Mouse (Mus musculus) cerebellum, adult 2 months (tissue): ENCODE measurements around the gene Tmem116. TPM values are rescaled to one million over a fixed set of nuclear protein-coding genes. Genes with fewer than 3 reads are reported as not detected.

Experiments
- DNase-seq, 2 experiments: peaks; one replicate each; pipeline ENCODE4 v3.0.0; 2021
- H3K27ac ChIP-seq: fragments of 200-500 bp; 2 replicates; pipeline ENCODE4 v1.5.1; 2012; ENCODE audit warnings: low read length, control low read depth, inconsistent platforms; ENCODE audit not compliant: insufficient read depth
- H3K27me3 ChIP-seq: fragments of 200-500 bp; 2 replicates; pipeline ENCODE4 v1.6.1; 2012; ENCODE audit warnings: inconsistent platforms, mild to moderate bottlenecking, low read length, moderate library complexity; ENCODE audit not compliant: control insufficient read depth, insufficient read depth
- H3K4me1 ChIP-seq: fragments of 200-500 bp; 2 replicates; pipeline ENCODE4 v1.6.1; 2011; ENCODE audit warnings: low read length; ENCODE audit not compliant: control insufficient read depth, insufficient read depth
- H3K4me3 ChIP-seq: fragments of 200-500 bp; replicated peaks from 2 replicates; pipeline ENCODE3; 2011; ENCODE audit warnings: mild to moderate bottlenecking, low read depth, low read length, control low read depth; ENCODE audit not compliant: insufficient read depth
- CTCF ChIP-seq: fragments of 200-500 bp; IDR thresholded peaks from 2 replicates; pipeline ENCODE4 v1.5.1; 2011; ENCODE audit warnings: low read depth, mild to moderate bottlenecking, control low read depth, low read length, moderate library complexity, borderline replicate concordance; ENCODE audit not compliant: insufficient read depth
- POLR2A ChIP-seq: fragments of 200-500 bp; IDR thresholded peaks from 2 replicates; pipeline ENCODE4 v1.6.1; 2011; ENCODE audit warnings: low read length, control low read depth, borderline replicate concordance; ENCODE audit not compliant: insufficient read depth
- WGBS: fragments of 180-500 bp; shearing (Covaris S2); methylation state at CpG from one replicate; pipeline ENCODE4 v1.1.7; 2018; 5-methylcytosine and 5-hydroxymethylcytosine counted together
- polyA plus RNA-seq: library from polyadenylated mRNA; depleted of rRNA; stranded (reverse); fragments of >200 nt; gene quantifications from 2 replicates; pipeline ENCODE4 v1.2.3, GENCODE M21; 2012; rRNA removed

Tmem116 gene
- polyA plus RNA-seq, 1 experiment: 2.8 TPM

DNA sequence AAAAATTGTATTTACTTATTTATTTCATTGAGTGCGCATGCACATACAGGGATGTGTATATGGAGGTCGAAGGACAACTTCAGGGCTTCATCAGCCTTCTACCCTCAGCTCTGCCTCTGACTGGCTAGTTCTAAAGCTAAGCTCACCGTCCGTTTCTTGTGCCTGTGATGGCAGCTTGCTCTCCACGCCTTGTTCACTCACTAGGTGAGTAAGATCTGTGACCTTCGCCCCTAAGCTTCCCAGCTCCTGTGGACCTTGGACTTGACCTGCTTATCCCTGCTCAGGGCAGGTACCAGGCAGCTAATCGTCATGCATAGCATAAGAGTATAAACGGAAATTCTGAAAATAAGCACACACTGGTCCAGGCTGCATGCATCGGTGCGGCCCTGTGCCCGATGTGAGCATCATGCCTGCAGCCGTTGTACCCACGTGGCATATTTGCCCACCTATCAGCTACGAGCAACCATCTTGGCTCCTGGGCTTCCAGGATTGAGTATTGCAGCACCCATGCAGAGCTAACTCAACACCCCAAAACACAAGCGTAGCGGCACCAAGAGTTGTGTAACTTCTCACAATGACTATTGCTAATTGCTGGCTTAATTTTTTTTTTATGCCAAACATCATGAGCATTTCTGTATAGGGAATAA lies 114.5 kb downstream of the Tmem116 start:
- 90% methylated on average over 16 of the region's 16 CpGs for WGBS
- Histone ChIP-seq H3K4me3 (no peak overlapping the region), H3K27ac (no peak overlapping the region)

GRCm38 (mm10) chr5:121569881-121570420 lies 118.3 kb downstream of the Tmem116 start:
- TF ChIP-seq CTCF (no peak), POLR2A (no peak)
- Histone ChIP-seq H3K27ac (no peak overlapping the region), H3K4me3 (no peak overlapping the region), H3K27me3 (no peaks in the 10 kb centered on the region), H3K4me1 (no peaks in the 10 kb centered on the region)
- DNase-seq: no peak
- 68% methylated on average over 9 of the region's 9 CpGs for WGBS

More for the DNA sequence above, 114.5 kb downstream of the Tmem116 start:
- Histone ChIP-seq H3K27me3 (no peaks in the 10 kb centered on the region), H3K4me1 (no peaks in the 10 kb centered on the region)
- TF ChIP-seq POLR2A (no peak), CTCF (no peak)
- DNase-seq: no peak

DNA sequence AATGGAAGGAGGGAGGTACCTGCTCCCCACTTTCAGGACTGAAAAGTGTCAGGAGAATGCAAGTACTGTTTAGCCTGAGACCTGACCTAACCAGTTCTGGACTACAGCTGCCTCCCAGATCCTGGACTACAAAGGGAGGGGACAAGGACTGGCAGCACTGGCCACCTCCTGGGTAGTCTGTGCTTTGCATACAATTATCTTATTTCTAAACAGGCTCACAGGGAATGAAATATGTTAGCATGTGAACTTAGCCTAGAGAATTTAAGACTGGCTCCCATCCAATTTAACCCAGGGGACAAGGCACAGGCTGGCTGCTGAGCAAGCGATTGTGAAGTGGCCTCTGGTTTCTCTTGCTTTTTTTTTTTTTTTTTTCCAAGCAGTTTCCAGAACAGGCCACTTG lies 119.1 kb downstream of the Tmem116 start:
- Histone ChIP-seq H3K27me3 (no peaks in the 10 kb centered on the region), H3K4me3 (no peak overlapping the region), H3K27ac (no peak overlapping the region), H3K4me1 (no peaks in the 10 kb centered on the region)
- WGBS: 50% methylated on average over 1 of the region's 1 CpGs
- no peak for DNase-seq
- TF ChIP-seq CTCF: no peak
- no peak for TF ChIP-seq POLR2A

Other genes starting within 250 kb of the Tmem116 start
- 363 and 400 TPM in 2 replicates for gene Rpl6, start 247.4 kb upstream of the Tmem116 start, polyA plus RNA-seq
- gene Hectd4, start 231.7 kb upstream of the Tmem116 start, polyA plus RNA-seq: 81.2 and 86.4 TPM in 2 replicates
- gene Trafd1, start 66.3 kb upstream of the Tmem116 start, polyA plus RNA-seq: 109 and 120 TPM in 2 replicates
- gene Naa25, start 54.0 kb upstream of the Tmem116 start, polyA plus RNA-seq: 19.6 and 21.2 TPM in 2 replicates
- gene Erp29, start 613 bp downstream of the Tmem116 start, polyA plus RNA-seq: 145 TPM in 2 replicates
- gene Adam1b, start 51.5 kb downstream of the Tmem116 start, polyA plus RNA-seq: not detected in 2 replicates
- gene Adam1a, start 93.6 kb downstream of the Tmem116 start, polyA plus RNA-seq: 30.6 and 31.5 TPM in 2 replicates
- 0.21 TPM in 2 replicates for gene Gm42878, start 93.6 kb downstream of the Tmem116 start, polyA plus RNA-seq
- gene Mapkapk5, start 94.0 kb downstream of the Tmem116 start, polyA plus RNA-seq: 88.2 and 94.9 TPM in 2 replicates
- gene Aldh2, start 141.9 kb downstream of the Tmem116 start, polyA plus RNA-seq: 174 and 192 TPM in 2 replicates
- 3.8 and 5.3 TPM in 2 replicates for gene Acad12, start 167.0 kb downstream of the Tmem116 start, polyA plus RNA-seq
- gene Acad10, start 208.6 kb downstream of the Tmem116 start, polyA plus RNA-seq: 3.6 and 4.0 TPM in 2 replicates
- gene Brap, start 208.7 kb downstream of the Tmem116 start, polyA plus RNA-seq: 51.2 and 54.4 TPM in 2 replicates